Mouse (Mus musculus): ENCODE results near the gene Apol7b.
A peak's percentile ranks its signal among the peaks of the same experiment; 100 is the strongest.

Gene Apol7b

GRCm38 (mm10) chr15:77384340-77385030, 62.8 kb downstream of the Apol7b start:
- DNase-seq: peak; percentile 57 to 60

DNA sequence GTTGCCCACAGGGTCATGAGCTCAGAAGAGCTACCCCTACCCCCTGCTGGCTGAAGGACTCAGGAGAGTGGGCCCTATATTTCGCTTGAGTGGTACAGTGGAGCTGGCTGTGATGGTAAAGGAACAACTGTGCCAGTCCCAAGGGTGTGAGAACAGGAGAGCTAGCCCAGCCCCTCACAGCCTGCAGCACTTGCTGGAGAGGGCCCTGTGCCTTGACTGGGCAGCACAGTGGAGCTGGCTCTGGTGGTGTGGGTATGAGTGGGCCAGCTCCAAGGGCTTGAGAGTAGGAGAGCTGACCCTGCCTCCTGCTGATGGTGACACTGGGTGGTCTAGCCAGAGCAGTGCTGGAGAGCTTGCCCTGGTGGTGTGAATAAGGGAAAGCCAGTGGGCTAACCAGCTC, 64.4 kb downstream of the Apol7b start:
- DNase-seq: no peak

GRCm38 (mm10) chr15:77382271-77382850, 64.9 kb downstream of the Apol7b start:
- DNase-seq: no peak

GRCm38 (mm10) chr15:77381481-77381880, 65.8 kb downstream of the Apol7b start:
- DNase-seq: no peak

DNA sequence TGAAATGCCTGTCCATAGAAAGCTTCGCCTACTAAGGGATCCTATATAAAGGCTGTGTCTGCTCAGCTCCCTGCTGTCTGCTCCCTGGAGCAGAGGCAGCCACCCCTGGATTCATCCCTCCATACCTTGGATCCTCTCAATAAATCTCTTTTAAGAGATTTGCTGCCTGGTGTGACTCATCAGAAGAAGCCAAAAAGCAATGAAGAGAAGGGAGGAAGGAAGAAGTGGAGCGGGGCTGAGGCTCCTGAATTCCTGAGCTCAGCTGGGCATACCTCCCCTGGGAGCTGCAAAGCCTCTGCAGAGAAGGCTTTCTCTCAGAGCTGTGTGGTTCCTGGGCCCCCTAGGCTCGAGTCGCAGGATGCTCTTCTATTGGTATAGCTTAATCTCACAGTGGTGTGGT, 67.4 kb downstream of the Apol7b start:
- no peak for DNase-seq

DNA sequence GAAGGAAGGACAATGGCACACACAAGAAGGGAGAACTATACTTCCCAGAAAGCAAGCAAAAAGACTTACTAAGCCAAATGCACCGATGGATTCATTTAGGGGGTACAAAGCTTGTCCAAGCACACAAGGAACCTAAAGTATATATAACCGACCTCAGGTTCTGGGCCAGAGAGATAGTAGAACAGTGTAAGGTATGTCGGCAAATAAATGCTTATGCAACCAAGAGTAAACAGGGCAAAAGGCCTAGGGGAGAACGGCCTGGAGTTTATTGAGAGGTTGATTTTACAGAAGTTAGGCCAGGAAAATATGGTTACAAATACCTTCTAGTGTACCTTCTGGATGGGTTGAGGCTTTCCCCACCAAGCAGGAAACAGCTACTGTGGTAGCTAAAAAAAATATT, 69.9 kb downstream of the Apol7b start:
- DNase-seq: no peak

DNA sequence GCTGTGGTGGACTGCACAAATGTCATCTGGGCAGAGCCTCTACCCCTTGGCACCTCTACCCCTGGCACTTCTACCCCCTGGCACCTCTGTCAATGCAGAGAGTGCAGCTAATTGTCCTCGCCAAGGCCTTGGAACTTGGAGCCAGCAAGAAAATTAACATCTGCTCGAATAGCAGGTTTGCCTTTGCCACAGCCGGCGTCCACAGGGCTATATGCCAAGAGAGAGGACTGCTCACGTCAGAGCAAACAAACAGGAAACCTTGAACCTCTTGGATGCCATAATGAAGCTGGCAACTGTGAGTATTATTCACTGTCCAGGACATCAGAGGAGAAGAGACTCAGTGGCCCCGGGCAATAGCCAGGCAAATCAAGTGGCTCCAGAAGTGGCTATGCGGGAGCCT, 70.4 kb downstream of the Apol7b start:
- no peak for DNase-seq
